Mouse (Mus musculus) T-helper 1 cell (primary cell): ENCODE data around the gene Aptx.

Experiments used
- in situ Hi-C: fragments of 300-600 bp; cut with MboI, MseI; formaldehyde crosslinking; loops from one replicate; pipeline ENCODE4 v1.15.1; 2025; ENCODE audit warnings: high pct_unique_total_duplicates

Gene Aptx

GRCm38 (mm10) chr4:40702797-40703709 is at the start of gene Aptx:
Aptx (minus strand) TSS chr4:40703194.
- in situ Hi-C loops: loop anchor here (10.0 to 25.0 kb wide), 2 partner anchors 558 to 1009 kb away; partner anchors contain the start of genes Aco1, Dctn3 and Rpp25l

- in situ Hi-C loops: loop anchor here (10.0 kb wide), 1 partner anchor 499 kb away; no protein-coding TSS in a partner anchor
Measured at GRCm38 (mm10) chr4:40735351-40735750, 32.4 kb upstream of the Aptx start.

GRCm38 (mm10) chr4:40731262-40731661 is 28.3 kb upstream of the Aptx start:
- in situ Hi-C loops: loop anchor here (10.0 kb wide), 1 partner anchor 504 kb away; no protein-coding TSS in a partner anchor

GRCm38 (mm10) chr4:40727247-40727646 is 24.3 kb upstream of the Aptx start:
- in situ Hi-C loops: no loop called here

- in situ Hi-C loops: no loop called here
Measured at GRCm38 (mm10) chr4:40725554-40725953, 22.6 kb upstream of the Aptx start.

GRCm38 (mm10) chr4:40725141-40725540 is 22.1 kb upstream of the Aptx start:
- in situ Hi-C loops: no loop called here

- in situ Hi-C loops: loop anchor here (25.0 kb wide), 1 partner anchor 989 kb away; the partner anchor contains the start of genes Dctn3 and Rpp25l
Measured at GRCm38 (mm10) chr4:40722687-40723460, 19.9 kb upstream of the Aptx start.

GRCm38 (mm10) chr4:40722011-40722666 is 19.1 kb upstream of the Aptx start, which contains the start of gene Dnaja1:
Dnaja1 (plus strand) TSS chr4:40722150.
- in situ Hi-C loops: loop anchor here (25.0 kb wide), 1 partner anchor 990 kb away; the partner anchor contains the start of genes Dctn3 and Rpp25l

GRCm38 (mm10) chr4:40720910-40721309 is 17.9 kb upstream of the Aptx start:
- in situ Hi-C loops: loop anchor here (25.0 kb wide), 1 partner anchor 991 kb away; the partner anchor contains the start of genes Dctn3 and Rpp25l

GRCm38 (mm10) chr4:40717141-40717540 is 14.1 kb upstream of the Aptx start:
- in situ Hi-C loops: loop anchor here (25.0 kb wide), 1 partner anchor 995 kb away; the partner anchor contains the start of genes Dctn3 and Rpp25l

GRCm38 (mm10) chr4:40703710-40704275 is 799 bp upstream of the Aptx start:
- in situ Hi-C loops: loop anchor here (10.0 to 25.0 kb wide), 2 partner anchors 559 to 1009 kb away; partner anchors contain the start of genes Aco1, Dctn3 and Rpp25l

GRCm38 (mm10) chr4:40701796-40702195 is 1.2 kb downstream of the Aptx start:
- in situ Hi-C loops: loop anchor here (10.0 to 25.0 kb wide), 2 partner anchors 557 to 1011 kb away; partner anchors contain the start of genes Aco1, Dctn3 and Rpp25l

- in situ Hi-C loops: loop anchor here (10.0 to 25.0 kb wide), 2 partner anchors 555 to 1012 kb away; partner anchors contain the start of genes Aco1, Dctn3 and Rpp25l
Measured at GRCm38 (mm10) chr4:40700216-40700615, 2.8 kb downstream of the Aptx start.

- in situ Hi-C loops: no loop called here
Measured at GRCm38 (mm10) chr4:40697059-40697458, 5.9 kb downstream of the Aptx start.

- in situ Hi-C loops: no loop called here
Measured at GRCm38 (mm10) chr4:40691100-40691499, 11.9 kb downstream of the Aptx start.

GRCm38 (mm10) chr4:40683306-40683705 is 19.7 kb downstream of the Aptx start:
- in situ Hi-C loops: no loop called here

- in situ Hi-C loops: no loop called here
Measured at GRCm38 (mm10) chr4:40682359-40682758, 20.6 kb downstream of the Aptx start.

- in situ Hi-C loops: no loop called here
Measured at GRCm38 (mm10) chr4:40681908-40682307, 21.1 kb downstream of the Aptx start.

- in situ Hi-C loops: no loop called here
Measured at GRCm38 (mm10) chr4:40680250-40680860, 22.6 kb downstream of the Aptx start.

GRCm38 (mm10) chr4:40677132-40677531 is 25.9 kb downstream of the Aptx start:
- in situ Hi-C loops: loop anchor here (10.0 kb wide), 1 partner anchor 382 kb away; no protein-coding TSS in a partner anchor
